Mouse (Mus musculus): ENCODE results near the gene Ccdc113.

Ccdc113 gene

GRCm38 (mm10) chr8:95539487-95539886 lies 5.6 kb downstream of the Ccdc113 start:
- no peak for DNase-seq (ENCODE audit: low read depth, low spot score)

GRCm38 (mm10) chr8:95542191-95542590 lies 8.3 kb downstream of the Ccdc113 start:
- no peak for DNase-seq (ENCODE audit: low read depth, low spot score)

GRCm38 (mm10) chr8:95543065-95543464 lies 9.2 kb downstream of the Ccdc113 start:
- DNase-seq (ENCODE audit: low read depth, low spot score) = no peak

- DNase-seq (ENCODE audit: low read depth, low spot score) = no peak
These were observed 11.9 kb downstream of the Ccdc113 start for GRCm38 (mm10) chr8:95545815-95546214.

- no peak for DNase-seq (ENCODE audit: low read depth, low spot score)
These were observed 13.1 kb downstream of the Ccdc113 start for GRCm38 (mm10) chr8:95546986-95547385.

GRCm38 (mm10) chr8:95547931-95548330 lies 14.0 kb downstream of the Ccdc113 start:
- DNase-seq (ENCODE audit: low read depth, low spot score) = no peak

GRCm38 (mm10) chr8:95549871-95550829 lies 16.3 kb downstream of the Ccdc113 start:
- DNase-seq (ENCODE audit: low read depth, low spot score) = no peak

- no peak for DNase-seq (ENCODE audit: low read depth, low spot score)
These were observed 17.7 kb downstream of the Ccdc113 start for GRCm38 (mm10) chr8:95551577-95551976.

GRCm38 (mm10) chr8:95555963-95556362 lies 22.1 kb downstream of the Ccdc113 start:
- no peak for DNase-seq (ENCODE audit: low read depth, low spot score)

- DNase-seq (ENCODE audit: low read depth, low spot score) = no peak
These were observed 32.3 kb downstream of the Ccdc113 start for GRCm38 (mm10) chr8:95566217-95566616.

- no peak for DNase-seq (ENCODE audit: low read depth, low spot score)
These were observed 32.9 kb downstream of the Ccdc113 start for GRCm38 (mm10) chr8:95566809-95567208.

- DNase-seq (ENCODE audit: low read depth, low spot score) = no peak
These were observed 39.3 kb downstream of the Ccdc113 start for GRCm38 (mm10) chr8:95573146-95573545.

- no peak for DNase-seq (ENCODE audit: low read depth, low spot score)
These were observed 42.4 kb downstream of the Ccdc113 start, which contains the start of gene Prss54 for GRCm38 (mm10) chr8:95576240-95576639. TSS of gene Prss54 (minus strand) at chr8:95576340.

GRCm38 (mm10) chr8:95587339-95587738 lies 53.5 kb downstream of the Ccdc113 start:
- no peak for DNase-seq (ENCODE audit: low read depth, low spot score)

GRCm38 (mm10) chr8:95589282-95589681 lies 55.4 kb downstream of the Ccdc113 start:
- DNase-seq (ENCODE audit: low read depth, low spot score) = no peak

- no peak for DNase-seq (ENCODE audit: low read depth, low spot score)
These were observed 56.7 kb downstream of the Ccdc113 start for GRCm38 (mm10) chr8:95590539-95590938.

GRCm38 (mm10) chr8:95592131-95592780 lies 58.4 kb downstream of the Ccdc113 start:
- DNase-seq (ENCODE audit: low read depth, low spot score) = no peak

- DNase-seq (ENCODE audit: low read depth, low spot score) = no peak
These were observed 59.8 kb downstream of the Ccdc113 start for GRCm38 (mm10) chr8:95593439-95594393.

GRCm38 (mm10) chr8:95595131-95595530 lies 61.2 kb downstream of the Ccdc113 start:
- DNase-seq (ENCODE audit: low read depth, low spot score) = no peak

GRCm38 (mm10) chr8:95596841-95597241 lies 63.0 kb downstream of the Ccdc113 start:
- DNase-seq (ENCODE audit: low read depth, low spot score) = no peak

- peak; percentile 65 for DNase-seq (ENCODE audit: low read depth, low spot score)
These were observed 66.0 kb downstream of the Ccdc113 start for GRCm38 (mm10) chr8:95599861-95600260.

Measured in CD4-positive, CD25-positive, alpha-beta regulatory T cell, adult 2 months (primary cell).